Mouse (Mus musculus): ENCODE results near the gene Tmem205. TPM values are rescaled to one million over a fixed set of nuclear protein-coding genes. Genes with fewer than 3 reads are reported as not detected.

The Tmem205 gene
- polyA plus RNA-seq, 1 experiment = 19.4 TPM

DNA sequence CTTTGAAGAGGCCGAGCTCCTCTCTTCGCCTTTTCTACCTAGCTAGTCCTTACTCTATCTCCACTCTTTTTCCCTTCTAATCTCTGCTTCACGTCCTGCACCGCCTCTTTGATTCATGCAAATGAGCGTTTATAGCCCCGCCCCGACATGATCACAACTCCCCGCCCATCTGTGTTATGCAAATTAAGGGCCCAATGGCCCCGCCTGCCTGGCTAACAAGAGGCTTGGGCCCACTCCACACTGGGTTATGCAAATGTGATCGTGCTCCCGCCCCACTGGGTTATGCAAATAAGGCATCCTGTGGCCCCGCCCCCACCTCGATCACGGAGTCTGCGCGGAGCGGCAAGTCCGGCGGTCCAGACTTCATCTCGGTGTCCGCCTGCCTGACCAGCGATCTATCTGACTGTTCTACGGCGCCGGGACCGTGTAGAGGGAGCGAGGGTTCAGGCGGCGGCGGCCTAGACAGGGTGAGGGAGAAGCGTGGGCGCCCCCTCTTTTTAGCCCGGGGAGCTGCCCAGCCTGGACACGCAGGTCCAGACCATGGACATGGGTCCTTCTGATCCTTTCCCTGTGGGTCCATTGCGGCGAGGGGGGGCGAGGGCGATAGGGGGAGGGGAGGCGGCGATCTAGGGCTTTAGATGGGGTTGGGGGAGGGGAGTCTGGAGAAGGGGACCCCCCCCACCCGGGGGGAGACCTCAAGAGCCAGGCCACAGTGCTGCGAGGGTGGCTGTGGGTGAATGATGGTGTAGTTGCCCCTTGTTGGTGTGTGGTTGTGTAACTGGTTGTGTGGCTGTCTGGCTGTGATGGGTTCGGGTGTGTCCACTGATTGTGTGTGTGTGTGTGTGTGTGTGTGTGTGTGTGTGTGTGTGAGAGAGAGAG is 9.6 kb upstream of the Tmem205 start, which contains the start of gene Plppr2:
Plppr2 (plus strand) TSS at position 342 of the 879 bp plus-strand sequence.
- 6% methylated on average over 43 of the region's 43 CpGs for WGBS
- Histone ChIP-seq H3K4me3 (ENCODE audit: extremely low read depth, insufficient read depth, insufficient read length) (peak within 1 kb of the TSS; percentile 41; the same call in 1 of the 2 replicates), H3K36me3 (ENCODE audit: control insufficient read depth, insufficient read depth, low read length) (no peaks in the 10 kb centered on the region), H3K4me1 (ENCODE audit: control insufficient read depth, insufficient read depth, insufficient read length) (peaks cover 4% of the 10 kb centered on the region; the same call in 1 of the 2 replicates), H3K27ac (ENCODE audit: insufficient read depth, low read length) (no peak within 1 kb of the TSS), H3K27me3 (ENCODE audit: control insufficient read depth, insufficient read depth, low read length) (no peaks in the 10 kb centered on the region)
- DNase-seq (ENCODE audit: low read depth in 1 of 2, low spot score in 2 of 2) = peak; percentile 64 to 75
- TF ChIP-seq CTCF (IDR thresholded peaks at IDR 0.05; ENCODE audit: extremely low read depth, insufficient read depth, insufficient read length, insufficient replicate concordance) (no peak), POLR2A (IDR thresholded peaks at IDR 0.05; ENCODE audit: low read depth, low read length) (no peak)

GRCm38 (mm10) chr9:21935466-21936131 is 8.2 kb upstream of the Tmem205 start:
- no peaks in the 10 kb centered on the region for H3K36me3 ChIP-seq (ENCODE audit: control insufficient read depth, insufficient read depth, low read length)
- TF ChIP-seq CTCF (IDR thresholded peaks at IDR 0.05; ENCODE audit: extremely low read depth, insufficient read depth, insufficient read length, insufficient replicate concordance) = no peak
- TF ChIP-seq POLR2A (IDR thresholded peaks at IDR 0.05; ENCODE audit: low read depth, low read length) = no peak
- 83% methylated on average over 7 of the region's 7 CpGs for WGBS
- DNase-seq (ENCODE audit: low read depth in 1 of 2, low spot score in 2 of 2) = no peak
- peaks cover 4% of the 10 kb centered on the region; the same call in 1 of the 2 replicates for H3K4me1 ChIP-seq (ENCODE audit: control insufficient read depth, insufficient read depth, insufficient read length)
- H3K27me3 ChIP-seq (ENCODE audit: control insufficient read depth, insufficient read depth, low read length) = no peaks in the 10 kb centered on the region
- no peak overlapping the region for H3K4me3 ChIP-seq (ENCODE audit: extremely low read depth, insufficient read depth, insufficient read length)
- H3K27ac ChIP-seq (ENCODE audit: insufficient read depth, low read length) = no peak overlapping the region

GRCm38 (mm10) chr9:21934021-21934420 is 6.7 kb upstream of the Tmem205 start:
- Histone ChIP-seq H3K27me3 (ENCODE audit: control insufficient read depth, insufficient read depth, low read length) (no peaks in the 10 kb centered on the region), H3K36me3 (ENCODE audit: control insufficient read depth, insufficient read depth, low read length) (no peaks in the 10 kb centered on the region), H3K4me1 (ENCODE audit: control insufficient read depth, insufficient read depth, insufficient read length) (peaks cover 4% of the 10 kb centered on the region; the same call in 1 of the 2 replicates), H3K27ac (ENCODE audit: insufficient read depth, low read length) (no peak overlapping the region), H3K4me3 (ENCODE audit: extremely low read depth, insufficient read depth, insufficient read length) (no peak overlapping the region)
- 91% methylated on average over 12 of the region's 12 CpGs for WGBS
- DNase-seq (ENCODE audit: low read depth in 1 of 2, low spot score in 2 of 2) = no peak
- TF ChIP-seq CTCF (IDR thresholded peaks at IDR 0.05; ENCODE audit: extremely low read depth, insufficient read depth, insufficient read length, insufficient replicate concordance) (no peak), POLR2A (IDR thresholded peaks at IDR 0.05; ENCODE audit: low read depth, low read length) (no peak)

- 76% methylated on average over 12 of the region's 12 CpGs for WGBS
These were observed 5.2 kb upstream of the Tmem205 start for GRCm38 (mm10) chr9:21932445-21933137.

DNA sequence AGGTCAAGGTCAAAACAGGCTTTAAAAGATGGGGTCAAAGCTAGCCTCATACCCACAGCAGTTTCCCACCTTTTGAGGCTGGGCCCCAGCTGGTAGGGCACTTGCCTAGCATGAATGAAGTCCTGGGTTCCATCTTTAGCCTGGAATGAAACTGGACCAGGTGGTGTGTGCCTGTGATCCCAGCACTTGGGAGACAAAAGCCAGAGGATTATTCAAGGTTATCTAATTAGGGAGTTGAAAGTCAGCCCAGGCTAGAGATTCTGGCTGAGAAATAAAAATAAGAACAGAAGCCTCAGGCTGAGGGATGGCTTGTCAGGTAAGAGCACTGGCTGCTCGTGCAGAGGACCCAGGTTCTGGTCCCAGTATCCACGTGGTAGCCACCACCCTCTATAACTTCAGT is 4.7 kb upstream of the Tmem205 start:
- 76% methylated on average over 2 of the region's 2 CpGs for WGBS
- peaks cover 4% of the 10 kb centered on the region; the same call in 1 of the 2 replicates for H3K4me1 ChIP-seq (ENCODE audit: control insufficient read depth, insufficient read depth, insufficient read length)
- no peaks in the 10 kb centered on the region for H3K36me3 ChIP-seq (ENCODE audit: control insufficient read depth, insufficient read depth, low read length)
- no peak overlapping the region for H3K4me3 ChIP-seq (ENCODE audit: extremely low read depth, insufficient read depth, insufficient read length)
- DNase-seq (ENCODE audit: low read depth in 1 of 2, low spot score in 2 of 2) = no peak
- no peaks in the 10 kb centered on the region for H3K27me3 ChIP-seq (ENCODE audit: control insufficient read depth, insufficient read depth, low read length)
- no peak overlapping the region for H3K27ac ChIP-seq (ENCODE audit: insufficient read depth, low read length)
- TF ChIP-seq CTCF (IDR thresholded peaks at IDR 0.05; ENCODE audit: extremely low read depth, insufficient read depth, insufficient read length, insufficient replicate concordance) = no peak
- TF ChIP-seq POLR2A (IDR thresholded peaks at IDR 0.05; ENCODE audit: low read depth, low read length) = no peak

More at GRCm38 (mm10) chr9:21932445-21933137, 5.2 kb upstream of the Tmem205 start:
- H3K4me3 ChIP-seq (ENCODE audit: extremely low read depth, insufficient read depth, insufficient read length) = no peak overlapping the region
- DNase-seq (ENCODE audit: low read depth in 1 of 2, low spot score in 2 of 2) = no peak
- H3K4me1 ChIP-seq (ENCODE audit: control insufficient read depth, insufficient read depth, insufficient read length) = peaks cover 4% of the 10 kb centered on the region; the same call in 1 of the 2 replicates
- H3K27ac ChIP-seq (ENCODE audit: insufficient read depth, low read length) = no peak overlapping the region
- no peaks in the 10 kb centered on the region for H3K27me3 ChIP-seq (ENCODE audit: control insufficient read depth, insufficient read depth, low read length)
- TF ChIP-seq CTCF (IDR thresholded peaks at IDR 0.05; ENCODE audit: extremely low read depth, insufficient read depth, insufficient read length, insufficient replicate concordance) = no peak
- no peak for TF ChIP-seq POLR2A (IDR thresholded peaks at IDR 0.05; ENCODE audit: low read depth, low read length)
- H3K36me3 ChIP-seq (ENCODE audit: control insufficient read depth, insufficient read depth, low read length) = no peaks in the 10 kb centered on the region

GRCm38 (mm10) chr9:21929208-21929607 is 1.9 kb upstream of the Tmem205 start:
- Histone ChIP-seq H3K36me3 (ENCODE audit: control insufficient read depth, insufficient read depth, low read length) (no peaks in the 10 kb centered on the region), H3K27ac (ENCODE audit: insufficient read depth, low read length) (no peak overlapping the region), H3K4me3 (ENCODE audit: extremely low read depth, insufficient read depth, insufficient read length) (no peak overlapping the region), H3K27me3 (ENCODE audit: control insufficient read depth, insufficient read depth, low read length) (no peaks in the 10 kb centered on the region), H3K4me1 (ENCODE audit: control insufficient read depth, insufficient read depth, insufficient read length) (no peaks in the 10 kb centered on the region; the same call in 1 of the 2 replicates)
- 84% methylated on average over 3 of the region's 3 CpGs for WGBS
- no peak for TF ChIP-seq CTCF (IDR thresholded peaks at IDR 0.05; ENCODE audit: extremely low read depth, insufficient read depth, insufficient read length, insufficient replicate concordance)
- no peak for TF ChIP-seq POLR2A (IDR thresholded peaks at IDR 0.05; ENCODE audit: low read depth, low read length)
- DNase-seq (ENCODE audit: low read depth in 1 of 2, low spot score in 2 of 2) = no peak

Data from spleen, adult 2 months (tissue).